Mouse (Mus musculus) hindbrain, postnatal 0 days (tissue): ENCODE results near the gene Alkbh1. TPM values are rescaled to one million over a fixed set of nuclear protein-coding genes. Genes with fewer than 3 reads are reported as not detected.

Experiments
- ATAC-seq: fragments of 200-750 bp; cut with Nextera tagmentation; 2 replicates; pipeline ENCODE4 v1.8.0; 2017; ENCODE audit warnings: mild to moderate bottlenecking, moderate TSS enrichment, moderate library complexity
- DNase-seq: peaks from one replicate; pipeline ENCODE4 v3.0.0-alpha.2; 2015; ENCODE audit warnings: low spot score
- H3K27ac ChIP-seq: fragments of 300-500 bp; sonication (generic); 2 replicates; pipeline ENCODE4 v1.5.1; 2014; ENCODE audit warnings: mild to moderate bottlenecking
- H3K27me3 ChIP-seq: fragments of 300-500 bp; sonication (generic); 2 replicates; pipeline ENCODE4 v1.6.1; 2014; ENCODE audit warnings: low read length, mixed read lengths; ENCODE audit not compliant: insufficient read depth
- H3K36me3 ChIP-seq: fragments of 300-500 bp; sonication (generic); 2 replicates; pipeline ENCODE4 v1.6.1; 2014; ENCODE audit warnings: low read length, mixed read lengths; ENCODE audit not compliant: insufficient read depth
- H3K4me1 ChIP-seq: fragments of 300-500 bp; sonication (generic); 2 replicates; pipeline ENCODE4 v1.6.1; 2014; ENCODE audit warnings: antibody characterized with exemption, low read length, mixed read lengths; ENCODE audit not compliant: insufficient read depth
- H3K4me2 ChIP-seq: fragments of 300-500 bp; sonication (generic); 2 replicates; pipeline ENCODE4 v1.6.1; 2014; ENCODE audit warnings: low read depth, mild to moderate bottlenecking, low read length, moderate library complexity, mixed read lengths
- H3K4me3 ChIP-seq: fragments of 300-500 bp; sonication (generic); 2 replicates; pipeline ENCODE4 v1.5.1; 2014; ENCODE audit warnings: low read length
- H3K9ac ChIP-seq: fragments of 300-500 bp; sonication (generic); replicated peaks from 2 replicates; pipeline ENCODE4 v1.6.1; 2014; ENCODE audit warnings: mild to moderate bottlenecking, low read length, moderate library complexity, mixed read lengths
- H3K9me3 ChIP-seq: fragments of 300-500 bp; sonication (generic); 2 replicates; pipeline ENCODE4 v1.6.1; 2016; ENCODE audit warnings: low read length, mixed read lengths
- CTCF ChIP-seq: IDR thresholded peaks from 2 replicates; pipeline ENCODE4 v1.5.1; 2016; ENCODE audit warnings: antibody characterized with exemption, control low read depth, low read depth
- WGBS: fragments of 180-500 bp; shearing (Covaris S2); extraction: QIAGEN DNeasy Blood & Tissue Kit; methylation state at CpG from one replicate; pipeline ENCODE4 v1.1.7; 2014; 5-methylcytosine and 5-hydroxymethylcytosine counted together
- polyA plus RNA-seq: library from polyadenylated mRNA; unstranded; fragments of >200 nt; fragmentation: Nextera tagmentation; extraction: Ambion mirVana; gene quantifications from 2 replicates; pipeline ENCODE4 v1.2.1, GENCODE M21; 2015
- total RNA-seq: library from RNA; depleted of rRNA; stranded (reverse); fragments of >200 nt; gene quantifications from 2 replicates; pipeline ENCODE4 v1.2.3, GENCODE M21; 2014

The Alkbh1 gene
- total and polyA plus RNA-seq, 2 experiments from 2014 or later = 25.8 to 41.3 TPM

GRCm38 (mm10) chr12:87405721-87406120 lies 38.1 kb downstream of the Alkbh1 start:
- H3K27ac ChIP-seq = no peak overlapping the region
- no peaks in the 10 kb centered on the region for H3K9me3 ChIP-seq
- TF ChIP-seq CTCF = no peak
- H3K4me2 ChIP-seq = no peak overlapping the region
- no peaks in the 10 kb centered on the region for H3K27me3 ChIP-seq
- H3K4me1 ChIP-seq = no peaks in the 10 kb centered on the region
- DNase-seq = no peak
- no peak overlapping the region for H3K9ac ChIP-seq
- 69% methylated on average over 3 of the region's 3 CpGs for WGBS
- H3K4me3 ChIP-seq = no peak overlapping the region
- no peak for ATAC-seq
- no peaks in the 10 kb centered on the region for H3K36me3 ChIP-seq

GRCm38 (mm10) chr12:87405165-87405564 lies 38.7 kb downstream of the Alkbh1 start:
- H3K4me1 ChIP-seq = no peaks in the 10 kb centered on the region
- WGBS = 93% methylated on average over 4 of the region's 4 CpGs
- ATAC-seq = no peak

GRCm38 (mm10) chr12:87401883-87402282 lies 41.9 kb downstream of the Alkbh1 start:
- Histone ChIP-seq H3K9ac (no peak overlapping the region), H3K36me3 (no peaks in the 10 kb centered on the region), H3K9me3 (no peaks in the 10 kb centered on the region), H3K4me2 (no peak overlapping the region), H3K4me1 (no peaks in the 10 kb centered on the region), H3K27ac (no peak overlapping the region), H3K4me3 (no peak overlapping the region), H3K27me3 (no peaks in the 10 kb centered on the region)
- ATAC-seq (no peak), DNase-seq (no peak)
- 59% methylated on average over 6 of the region's 6 CpGs for WGBS
- TF ChIP-seq CTCF = no peak

More at GRCm38 (mm10) chr12:87405165-87405564, 38.7 kb downstream of the Alkbh1 start:
- Histone ChIP-seq H3K36me3 (no peaks in the 10 kb centered on the region), H3K4me2 (no peak overlapping the region), H3K9me3 (no peaks in the 10 kb centered on the region), H3K4me3 (no peak overlapping the region), H3K9ac (no peak overlapping the region), H3K27ac (no peak overlapping the region), H3K27me3 (no peaks in the 10 kb centered on the region)
- no peak for TF ChIP-seq CTCF
- no peak for DNase-seq

DNA sequence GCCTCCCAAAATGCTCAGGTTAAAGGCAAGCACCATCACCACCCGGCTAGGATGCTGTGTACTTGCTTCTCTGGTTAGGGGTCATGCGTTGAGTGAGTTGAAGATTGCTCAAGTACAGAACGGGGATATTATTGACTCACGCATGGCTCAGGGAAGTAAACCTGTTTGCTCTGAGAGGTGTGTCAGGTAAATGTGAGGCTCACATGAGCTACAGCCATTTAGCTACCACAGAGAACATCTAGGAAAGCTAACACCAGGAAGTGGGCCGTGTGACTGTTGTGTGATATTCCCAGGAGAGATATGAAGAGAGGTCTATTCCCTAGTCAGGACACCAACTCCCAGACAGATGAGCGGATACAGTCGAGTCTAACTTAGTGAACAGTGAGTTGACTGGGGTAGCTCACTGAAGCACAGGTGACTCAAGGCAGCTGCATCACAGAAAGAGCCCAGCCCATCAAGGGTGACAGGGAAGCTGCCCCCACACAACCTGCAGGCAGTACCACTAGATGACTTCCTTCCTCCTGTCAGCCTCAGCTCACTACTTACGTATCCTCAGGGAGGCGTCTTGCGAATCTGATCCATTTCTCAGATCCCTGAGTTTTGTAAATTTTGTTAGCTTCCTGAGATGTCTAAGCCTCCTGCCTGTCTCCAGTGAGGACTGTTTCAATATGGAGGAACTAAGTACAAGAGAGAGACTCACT lies 44.5 kb downstream of the Alkbh1 start:
- H3K4me2 ChIP-seq = no peak overlapping the region
- no peaks in the 10 kb centered on the region for H3K4me1 ChIP-seq
- TF ChIP-seq CTCF = no peak
- H3K27ac ChIP-seq = no peak overlapping the region
- H3K27me3 ChIP-seq = no peaks in the 10 kb centered on the region
- no peak overlapping the region for H3K9ac ChIP-seq
- 89% methylated on average over 10 of the region's 10 CpGs for WGBS
- H3K36me3 ChIP-seq = no peaks in the 10 kb centered on the region
- H3K9me3 ChIP-seq = no peaks in the 10 kb centered on the region
- DNase-seq (no peak), ATAC-seq (no peak)
- H3K4me3 ChIP-seq = no peak overlapping the region

DNA sequence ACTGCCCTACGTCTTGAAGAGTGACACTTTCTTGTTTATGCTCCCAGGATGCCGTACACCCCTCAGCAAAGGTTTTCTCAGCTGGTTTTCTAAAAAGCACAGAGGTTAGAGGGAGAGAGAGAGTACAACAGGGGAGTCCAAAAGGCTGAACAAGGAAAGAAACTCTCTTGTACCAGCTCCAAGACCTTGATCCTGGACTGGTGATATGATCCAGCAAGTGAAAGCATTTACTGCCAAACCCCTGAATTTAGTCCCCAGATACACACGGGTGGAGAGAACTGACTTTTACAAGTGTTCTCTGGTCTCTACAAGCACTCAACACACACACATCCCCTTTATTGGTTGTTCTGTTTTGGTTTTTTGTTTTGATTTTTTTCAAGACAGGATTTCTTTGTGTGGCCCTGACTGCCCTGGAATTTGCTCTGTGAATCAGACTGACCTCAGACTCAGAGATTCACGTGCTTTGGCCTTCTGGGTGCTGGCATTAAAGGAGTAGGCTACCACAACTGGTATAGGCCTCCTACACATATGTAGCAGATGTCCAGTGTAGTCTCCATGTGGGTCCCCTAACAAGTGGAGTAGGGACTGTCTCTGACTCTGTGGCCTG lies 45.9 kb downstream of the Alkbh1 start:
- Histone ChIP-seq H3K27me3 (no peaks in the 10 kb centered on the region), H3K27ac (no peak overlapping the region), H3K9ac (no peak overlapping the region), H3K4me2 (no peak overlapping the region), H3K9me3 (no peaks in the 10 kb centered on the region), H3K36me3 (no peaks in the 10 kb centered on the region), H3K4me3 (no peak overlapping the region), H3K4me1 (no peaks in the 10 kb centered on the region)
- 74% methylated on average over 4 of the region's 4 CpGs for WGBS
- ATAC-seq (no peak), DNase-seq (no peak)
- no peak for TF ChIP-seq CTCF

DNA sequence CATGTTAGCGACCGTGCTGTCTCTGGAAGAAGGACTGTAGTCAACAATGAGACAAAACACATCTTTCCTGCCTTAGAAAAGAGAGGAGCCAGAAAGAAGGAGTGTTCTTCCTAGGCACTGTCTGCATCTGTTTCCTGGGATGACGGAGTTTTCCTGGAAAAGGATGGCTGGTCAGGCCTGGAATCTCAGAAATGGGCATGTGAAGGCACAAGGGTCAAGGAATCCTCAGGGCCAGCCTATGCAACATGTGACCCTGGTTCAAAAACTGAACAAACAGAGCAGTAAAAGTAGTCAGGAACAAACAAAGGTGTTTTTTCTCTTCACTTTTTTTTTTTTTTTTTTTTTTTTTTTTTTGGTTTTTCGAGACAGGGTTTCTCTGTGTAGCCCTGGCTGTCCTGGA lies 46.7 kb downstream of the Alkbh1 start:
- Histone ChIP-seq H3K36me3 (no peaks in the 10 kb centered on the region), H3K9me3 (no peaks in the 10 kb centered on the region), H3K4me1 (no peaks in the 10 kb centered on the region), H3K9ac (no peak overlapping the region), H3K27me3 (no peaks in the 10 kb centered on the region), H3K4me2 (no peak overlapping the region), H3K4me3 (no peak overlapping the region), H3K27ac (no peak overlapping the region)
- no peak for TF ChIP-seq CTCF
- no peak for DNase-seq
- 91% methylated on average over 4 of the region's 4 CpGs for WGBS
- no peak for ATAC-seq

DNA sequence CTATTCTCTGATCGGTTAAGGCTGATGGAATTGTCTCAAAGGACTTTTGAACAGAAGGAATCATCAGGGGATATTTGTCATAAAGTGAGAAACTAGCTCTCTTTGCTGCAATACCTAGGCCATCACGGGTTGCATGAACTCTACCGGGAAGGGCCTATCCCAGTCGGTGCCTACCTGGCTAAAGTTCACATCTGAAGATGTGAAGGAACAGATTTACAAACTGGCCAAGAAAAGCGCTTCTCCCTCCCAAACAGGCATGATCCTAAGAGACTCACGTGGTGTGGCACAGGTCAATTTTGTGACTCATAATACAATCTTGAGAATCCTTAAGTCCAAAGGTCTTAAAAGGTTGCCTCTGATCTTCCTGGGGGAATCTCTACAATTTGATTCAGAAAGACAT lies 49.5 kb downstream of the Alkbh1 start:
- no peaks in the 10 kb centered on the region for H3K36me3 ChIP-seq
- H3K27ac ChIP-seq = no peak overlapping the region
- no peaks in the 10 kb centered on the region for H3K9me3 ChIP-seq
- no peaks in the 10 kb centered on the region for H3K4me1 ChIP-seq
- no peak for DNase-seq
- H3K27me3 ChIP-seq = no peaks in the 10 kb centered on the region
- no peak for ATAC-seq
- no peak for TF ChIP-seq CTCF
- no peak overlapping the region for H3K4me3 ChIP-seq
- no peak overlapping the region for H3K9ac ChIP-seq
- 90% methylated on average over 6 of the region's 6 CpGs for WGBS
- H3K4me2 ChIP-seq = no peak overlapping the region
